Mouse (Mus musculus): Measurements from ENCODE around the gene Rarb. TPM values are rescaled to one million over a fixed set of nuclear protein-coding genes. Genes with fewer than 3 reads are reported as not detected.

Rarb gene
- polyA plus RNA-seq, 1 experiment = not detected

DNA sequence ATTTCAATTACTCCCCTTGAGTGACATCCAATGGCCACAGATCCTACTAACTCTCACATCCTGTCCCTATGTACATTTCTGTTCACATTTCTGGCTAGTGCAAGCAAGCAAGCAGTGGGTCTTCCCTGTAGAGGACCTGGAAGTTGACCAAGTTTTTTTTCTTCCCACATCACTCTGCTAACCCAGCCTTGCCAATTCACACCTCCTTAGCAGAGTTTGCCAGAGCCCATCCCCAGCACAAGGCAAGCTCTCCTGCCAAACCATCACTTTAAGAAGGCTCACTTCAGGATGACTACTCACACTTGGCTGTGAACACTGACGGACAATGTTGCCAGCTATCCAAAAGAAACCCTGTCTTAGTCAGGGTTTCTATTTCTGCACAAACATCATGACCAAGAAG is 80.4 kb downstream of the Rarb start:
- no peak overlapping the region for H3K27ac ChIP-seq (ENCODE audit: insufficient read depth, low read depth, low read length)
- H3K4me3 ChIP-seq (ENCODE audit: insufficient read depth, low read depth, low read length) = no peak overlapping the region
- no peak for TF ChIP-seq CTCF (IDR thresholded peaks at IDR 0.05; ENCODE audit: insufficient read depth, low read depth, low read length)
- TF ChIP-seq POLR2A (IDR thresholded peaks at IDR 0.05; ENCODE audit: insufficient read depth, low read depth, low read length) = no peak
- H3K4me1 ChIP-seq (ENCODE audit: control insufficient read depth, insufficient read depth, low read length) = peaks cover 6% of the 10 kb centered on the region
- 74% methylated on average over 1 of the region's 1 CpGs for WGBS

DNA sequence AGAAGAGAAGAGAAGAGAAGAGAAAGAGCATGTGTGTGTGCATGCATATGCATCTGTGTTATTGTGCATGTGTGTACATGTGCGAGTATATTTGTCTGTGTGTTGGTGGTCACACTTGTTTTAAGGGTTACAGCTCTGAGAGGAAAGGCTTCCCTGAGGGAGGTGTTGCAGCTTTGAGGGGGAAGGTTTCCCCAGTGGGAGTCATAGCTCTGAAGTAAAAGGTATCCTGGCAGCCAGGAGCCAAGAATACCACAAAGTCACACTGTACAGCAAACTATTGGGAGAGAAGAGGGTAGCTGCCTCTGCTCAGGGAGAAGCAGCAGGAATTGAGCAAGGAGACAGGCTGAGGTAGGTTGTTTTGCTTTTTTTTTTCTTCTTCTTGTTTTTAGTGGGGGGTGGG is 81.2 kb downstream of the Rarb start:
- Histone ChIP-seq H3K4me1 (ENCODE audit: control insufficient read depth, insufficient read depth, low read length) (peaks cover 6% of the 10 kb centered on the region), H3K4me3 (ENCODE audit: insufficient read depth, low read depth, low read length) (no peak overlapping the region), H3K27ac (ENCODE audit: insufficient read depth, low read depth, low read length) (no peak overlapping the region)
- WGBS = 96% methylated on average over 1 of the region's 1 CpGs
- TF ChIP-seq POLR2A (IDR thresholded peaks at IDR 0.05; ENCODE audit: insufficient read depth, low read depth, low read length) (no peak), CTCF (IDR thresholded peaks at IDR 0.05; ENCODE audit: insufficient read depth, low read depth, low read length) (no peak)

DNA sequence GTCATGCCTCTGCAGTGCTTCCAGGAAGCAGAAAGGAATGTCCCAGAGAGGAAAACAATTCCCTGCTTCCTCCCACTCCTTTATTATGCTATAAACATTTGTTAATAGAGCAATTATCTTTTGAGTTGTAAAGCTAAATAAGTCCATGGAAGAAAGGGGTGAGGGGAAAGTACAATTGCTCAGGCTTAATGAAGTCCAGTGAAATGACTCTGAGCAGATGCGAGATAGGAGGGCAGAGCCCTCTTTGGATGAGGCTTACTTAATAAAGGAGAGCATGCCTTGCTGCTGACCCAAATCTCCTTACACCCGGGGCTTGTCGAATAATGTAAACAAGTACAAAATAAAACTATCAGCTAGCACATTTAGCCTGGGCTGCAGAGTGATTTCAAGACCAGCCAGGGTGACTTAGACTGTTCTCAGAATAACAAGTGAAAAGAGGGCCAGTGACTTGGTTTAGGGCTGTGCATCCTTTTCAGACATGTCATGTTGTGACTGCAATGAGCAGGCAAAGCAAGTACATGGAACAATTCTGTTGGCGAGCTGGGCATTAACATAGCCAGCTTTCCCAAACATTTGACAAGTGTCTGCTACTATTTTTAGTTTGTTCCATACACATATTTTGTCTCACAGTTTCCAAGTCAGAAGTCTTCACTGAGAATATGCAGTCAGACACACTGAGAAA is 83.5 kb downstream of the Rarb start:
- TF ChIP-seq POLR2A (IDR thresholded peaks at IDR 0.05; ENCODE audit: insufficient read depth, low read depth, low read length) (no peak), CTCF (IDR thresholded peaks at IDR 0.05; ENCODE audit: insufficient read depth, low read depth, low read length) (no peak)
- H3K4me3 ChIP-seq (ENCODE audit: insufficient read depth, low read depth, low read length) = no peak overlapping the region
- 47% methylated on average over 4 of the region's 4 CpGs for WGBS
- H3K4me1 ChIP-seq (ENCODE audit: control insufficient read depth, insufficient read depth, low read length) = no peaks in the 10 kb centered on the region
- no peak overlapping the region for H3K27ac ChIP-seq (ENCODE audit: insufficient read depth, low read depth, low read length)

DNA sequence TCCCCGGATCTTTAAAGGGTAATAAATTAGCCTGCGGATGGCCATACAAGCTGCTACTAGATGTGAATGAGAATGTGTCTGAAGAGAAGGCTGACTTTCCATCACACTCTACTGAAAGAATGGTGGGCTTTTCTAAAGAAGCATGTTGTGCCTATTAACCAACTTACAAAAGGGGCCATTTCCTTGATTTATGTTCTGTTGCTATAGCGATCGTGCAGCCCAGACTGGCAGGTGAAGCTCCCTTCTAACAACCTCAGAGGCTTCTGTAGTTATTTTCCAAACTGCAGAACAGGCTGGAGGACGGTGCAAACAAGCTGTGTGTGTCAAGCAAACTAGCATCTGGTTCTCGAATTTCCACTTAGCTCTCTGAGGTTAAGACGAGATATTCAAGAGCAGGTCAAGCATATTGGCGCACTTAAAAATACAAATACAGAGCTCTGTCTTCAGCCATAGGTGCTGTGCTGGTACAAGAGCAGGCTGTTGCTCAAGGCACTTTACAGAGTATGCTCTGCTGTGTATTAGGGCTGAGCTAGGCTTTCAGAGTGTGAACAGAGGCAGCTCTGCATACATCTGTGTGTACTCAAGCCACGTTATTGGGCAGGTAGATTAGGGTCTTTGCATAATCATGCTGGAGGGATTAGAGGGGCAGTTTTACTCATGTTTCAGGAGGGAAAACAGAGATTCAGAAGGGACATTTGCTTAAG is 85.2 kb downstream of the Rarb start:
- no peak overlapping the region for H3K4me3 ChIP-seq (ENCODE audit: insufficient read depth, low read depth, low read length)
- TF ChIP-seq POLR2A (IDR thresholded peaks at IDR 0.05; ENCODE audit: insufficient read depth, low read depth, low read length) (no peak), CTCF (IDR thresholded peaks at IDR 0.05; ENCODE audit: insufficient read depth, low read depth, low read length) (no peak)
- H3K27ac ChIP-seq (ENCODE audit: insufficient read depth, low read depth, low read length) = no peak overlapping the region
- WGBS = 41% methylated on average over 9 of the region's 9 CpGs
- H3K4me1 ChIP-seq (ENCODE audit: control insufficient read depth, insufficient read depth, low read length) = no peaks in the 10 kb centered on the region

DNA sequence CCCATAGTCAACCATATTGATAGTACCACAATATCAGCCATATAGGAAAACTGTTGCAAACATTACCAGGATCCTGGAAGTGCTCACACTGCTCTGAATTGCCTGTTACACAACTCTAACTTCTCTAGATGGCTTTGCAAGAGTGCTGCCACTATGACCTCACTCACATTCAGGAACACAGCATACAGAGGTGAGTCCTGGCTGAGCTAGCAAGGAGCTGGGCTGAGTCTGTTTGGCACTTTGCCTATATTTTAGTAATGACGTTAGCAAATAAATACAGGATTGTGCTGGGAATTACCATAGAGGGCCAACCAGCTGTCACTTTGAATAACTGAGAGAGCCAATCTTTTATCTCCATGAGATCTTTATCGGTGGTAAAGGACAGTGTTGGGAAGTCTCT is 86.9 kb downstream of the Rarb start:
- no peak overlapping the region for H3K27ac ChIP-seq (ENCODE audit: insufficient read depth, low read depth, low read length)
- H3K4me1 ChIP-seq (ENCODE audit: control insufficient read depth, insufficient read depth, low read length) = no peaks in the 10 kb centered on the region
- no peak for TF ChIP-seq POLR2A (IDR thresholded peaks at IDR 0.05; ENCODE audit: insufficient read depth, low read depth, low read length)
- no peak for TF ChIP-seq CTCF (IDR thresholded peaks at IDR 0.05; ENCODE audit: insufficient read depth, low read depth, low read length)
- H3K4me3 ChIP-seq (ENCODE audit: insufficient read depth, low read depth, low read length) = no peak overlapping the region
- WGBS = 20% methylated on average over 2 of the region's 2 CpGs

DNA sequence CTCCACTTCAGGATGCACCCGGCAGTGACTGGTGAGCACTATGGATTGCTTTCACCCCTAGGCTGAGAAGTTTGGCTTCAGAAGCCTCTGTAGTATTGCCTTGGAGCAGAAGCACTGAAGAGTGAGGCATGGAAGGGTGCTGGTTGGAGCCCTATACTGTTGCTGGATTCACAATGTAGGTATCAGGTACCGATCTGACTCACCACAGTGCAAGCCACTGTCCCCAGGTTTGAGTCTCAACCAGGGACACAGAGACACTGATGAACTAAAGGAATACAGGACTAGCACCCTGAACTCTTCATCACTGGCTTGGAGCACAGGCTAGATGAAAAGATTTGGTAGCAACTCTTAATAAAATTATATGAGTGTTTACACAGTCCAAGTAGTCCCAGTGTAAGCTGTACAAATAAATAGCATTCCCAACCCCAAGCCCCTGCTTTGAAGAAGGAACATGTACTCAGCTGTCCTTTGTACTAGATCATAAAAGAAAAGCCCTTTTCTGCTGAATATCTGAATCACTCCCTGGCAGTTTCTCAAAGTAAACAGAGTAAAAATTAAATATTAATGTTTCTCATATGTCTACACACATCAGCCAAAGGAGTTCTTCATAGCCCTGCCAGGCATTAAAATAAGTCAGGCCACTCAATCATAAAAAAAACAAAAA is 90.6 kb downstream of the Rarb start:
- no peak for TF ChIP-seq POLR2A (IDR thresholded peaks at IDR 0.05; ENCODE audit: insufficient read depth, low read depth, low read length)
- TF ChIP-seq CTCF (IDR thresholded peaks at IDR 0.05; ENCODE audit: insufficient read depth, low read depth, low read length) = no peak
- 87% methylated on average over 2 of the region's 2 CpGs for WGBS
- Histone ChIP-seq H3K27ac (ENCODE audit: insufficient read depth, low read depth, low read length) (no peak overlapping the region), H3K4me3 (ENCODE audit: insufficient read depth, low read depth, low read length) (no peak overlapping the region), H3K4me1 (ENCODE audit: control insufficient read depth, insufficient read depth, low read length) (no peaks in the 10 kb centered on the region)

DNA sequence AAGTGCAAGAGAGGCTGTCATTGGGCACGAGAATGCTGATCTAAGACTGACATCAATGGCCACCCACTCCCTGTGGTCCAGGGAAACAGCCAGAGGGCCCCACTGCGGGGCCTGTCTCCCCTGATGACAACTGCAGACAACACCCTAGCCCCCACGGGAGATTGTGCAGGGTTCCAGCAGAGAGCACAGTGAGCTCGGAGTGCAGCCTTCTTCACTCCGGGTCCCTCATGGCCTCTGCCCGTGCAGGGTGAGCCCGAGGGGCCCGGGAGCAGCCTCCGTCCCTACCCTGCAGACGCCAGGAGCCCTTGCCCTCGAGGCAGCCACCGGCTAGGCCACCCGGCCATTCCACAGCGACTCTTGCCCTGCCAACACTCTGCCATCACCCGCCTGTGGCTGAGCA is 95.0 kb downstream of the Rarb start:
- TF ChIP-seq POLR2A (IDR thresholded peaks at IDR 0.05; ENCODE audit: insufficient read depth, low read depth, low read length) (no peak), CTCF (IDR thresholded peaks at IDR 0.05; ENCODE audit: insufficient read depth, low read depth, low read length) (no peak)
- no peaks in the 10 kb centered on the region for H3K4me1 ChIP-seq (ENCODE audit: control insufficient read depth, insufficient read depth, low read length)
- WGBS = 95% methylated on average over 15 of the region's 15 CpGs
- no peak overlapping the region for H3K4me3 ChIP-seq (ENCODE audit: insufficient read depth, low read depth, low read length)
- no peak overlapping the region for H3K27ac ChIP-seq (ENCODE audit: insufficient read depth, low read depth, low read length)

DNA sequence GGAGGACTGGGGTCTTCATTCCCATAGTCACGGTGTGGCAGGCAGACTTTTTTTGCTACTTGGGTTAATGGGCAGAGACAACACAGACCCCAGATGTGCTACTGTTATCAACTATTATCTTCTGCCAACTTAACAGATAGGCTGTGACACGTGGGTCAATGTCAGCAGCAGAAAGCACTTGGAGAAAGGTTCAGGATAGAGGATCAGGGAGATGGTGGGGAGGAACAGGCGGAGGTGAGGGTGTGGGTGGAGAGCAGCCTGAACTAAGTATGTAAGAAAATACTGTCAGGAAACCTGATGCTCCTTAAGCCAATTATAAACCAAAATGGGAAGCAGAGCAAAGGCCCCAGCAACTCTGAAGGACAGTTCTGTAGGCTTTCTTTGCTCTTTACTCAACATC is 101.1 kb downstream of the Rarb start:
- WGBS = 87% methylated on average over 3 of the region's 3 CpGs
- TF ChIP-seq CTCF (IDR thresholded peaks at IDR 0.05; ENCODE audit: insufficient read depth, low read depth, low read length) = no peak
- no peak for TF ChIP-seq POLR2A (IDR thresholded peaks at IDR 0.05; ENCODE audit: insufficient read depth, low read depth, low read length)
- no peaks in the 10 kb centered on the region for H3K4me1 ChIP-seq (ENCODE audit: control insufficient read depth, insufficient read depth, low read length)
- no peak overlapping the region for H3K4me3 ChIP-seq (ENCODE audit: insufficient read depth, low read depth, low read length)
- no peak overlapping the region for H3K27ac ChIP-seq (ENCODE audit: insufficient read depth, low read depth, low read length)

DNA sequence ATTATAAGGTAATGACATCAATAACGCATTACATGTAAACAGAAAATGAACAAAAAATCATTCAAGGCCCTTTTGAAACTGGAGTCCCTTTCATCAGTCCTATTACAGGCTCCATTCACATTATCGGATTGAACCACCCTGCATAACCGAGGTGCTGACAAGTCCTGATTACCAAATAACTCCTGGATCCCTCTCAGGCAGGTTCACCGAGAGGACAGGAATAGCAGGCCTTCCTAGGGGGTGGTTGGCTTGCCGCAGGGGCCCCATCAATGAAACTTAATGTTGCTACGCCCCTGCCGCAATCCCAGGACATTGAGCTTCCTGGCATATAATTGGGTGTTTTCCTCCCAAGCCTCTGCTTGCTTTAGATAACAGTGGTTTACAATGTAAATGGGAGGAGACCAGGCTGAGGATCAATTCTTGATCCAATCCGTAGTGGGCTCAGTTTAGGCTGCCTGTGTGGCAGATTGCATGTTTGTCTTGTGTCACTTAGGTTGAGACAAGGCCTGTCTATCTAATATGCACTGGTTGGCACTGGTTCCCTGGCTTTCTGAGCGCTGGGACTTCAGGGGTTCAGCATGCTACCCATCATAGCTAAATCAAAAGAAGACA is 104.5 kb downstream of the Rarb start:
- Histone ChIP-seq H3K4me3 (ENCODE audit: insufficient read depth, low read depth, low read length) (no peak overlapping the region), H3K4me1 (ENCODE audit: control insufficient read depth, insufficient read depth, low read length) (no peaks in the 10 kb centered on the region), H3K27ac (ENCODE audit: insufficient read depth, low read depth, low read length) (no peak overlapping the region)
- TF ChIP-seq CTCF (IDR thresholded peaks at IDR 0.05; ENCODE audit: insufficient read depth, low read depth, low read length) (no peak), POLR2A (IDR thresholded peaks at IDR 0.05; ENCODE audit: insufficient read depth, low read depth, low read length) (no peak)
- 46% methylated on average over 9 of the region's 9 CpGs for WGBS
